Mouse (Mus musculus): ENCODE results near the gene Timd2. TPM values are rescaled to one million over a fixed set of nuclear protein-coding genes. Genes with fewer than 3 reads are reported as not detected.
"Not testable (repeated sequence)": the region's sequence is repeated elsewhere in the genome, so short reads cannot be mapped to it uniquely, and the experiment has no call there.

Timd2 gene
- total RNA-seq, 2 experiments from 2014 or later: not detected

DNA sequence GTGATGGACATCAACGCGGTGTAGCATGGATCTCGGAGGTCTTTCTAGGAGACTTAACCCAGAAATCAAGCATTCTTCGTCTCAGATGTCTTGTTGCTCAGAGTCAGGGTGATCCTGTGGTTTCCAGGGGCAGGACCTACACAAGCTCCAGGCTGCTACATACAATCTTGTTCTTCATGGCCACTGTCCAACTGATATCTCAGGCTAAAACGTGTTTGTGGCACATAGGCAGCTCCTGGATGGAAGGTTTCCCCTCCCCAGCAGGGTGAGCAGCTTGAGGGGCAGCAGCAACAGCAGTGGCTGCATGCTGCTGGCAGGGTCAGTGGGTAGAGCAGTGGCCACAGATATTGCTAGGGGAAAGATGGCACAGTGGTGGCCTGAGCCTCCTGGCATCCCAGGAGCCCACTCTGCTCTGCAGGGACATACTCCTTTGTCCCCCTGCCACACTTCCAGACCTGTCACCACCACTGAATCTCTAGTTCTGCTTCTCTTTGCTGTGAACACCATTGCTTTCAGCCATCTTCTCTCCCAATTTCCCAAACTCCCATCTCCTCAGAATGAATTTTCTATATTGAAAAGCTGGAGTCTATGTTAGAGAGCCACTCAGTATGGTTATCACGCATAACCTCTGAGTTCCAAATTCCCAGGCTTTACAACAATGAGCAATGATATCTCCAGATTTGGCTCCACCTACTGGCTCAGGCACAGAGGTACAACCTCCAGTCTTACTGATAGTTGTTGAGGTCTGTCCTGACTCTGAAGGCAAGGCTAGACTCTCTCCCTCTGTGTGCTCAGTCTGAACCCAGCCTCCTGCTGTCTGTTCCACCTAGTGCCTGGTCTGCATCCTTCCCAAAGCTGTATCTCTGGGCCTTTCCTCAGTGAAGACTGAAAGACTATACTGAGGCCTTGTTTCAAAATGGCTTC, 41.0 kb downstream of the Timd2 start:
- no peak for DNase-seq
- intact Hi-C loops (cut with DNase I): no loop called here

GRCm38 (mm10) chr11:46663215-46663614, 43.6 kb downstream of the Timd2 start:
- intact Hi-C loops (cut with DNase I): no loop called here
- no peak for DNase-seq

GRCm38 (mm10) chr11:46652476-46652875, 54.4 kb downstream of the Timd2 start:
- DNase-seq: no peak
- intact Hi-C loops (cut with DNase I): no loop called here

GRCm38 (mm10) chr11:46649655-46650054, 57.2 kb downstream of the Timd2 start:
- not testable (repeated sequence) for DNase-seq
- intact Hi-C loops (cut with DNase I): loop anchor here (1.0 kb wide), 1 partner anchor 22 kb away; no protein-coding TSS in a partner anchor

- intact Hi-C loops (cut with DNase I): no loop called here
- DNase-seq: no peak
Observed at GRCm38 (mm10) chr11:46644824-46645223, 62.0 kb downstream of the Timd2 start.

DNA sequence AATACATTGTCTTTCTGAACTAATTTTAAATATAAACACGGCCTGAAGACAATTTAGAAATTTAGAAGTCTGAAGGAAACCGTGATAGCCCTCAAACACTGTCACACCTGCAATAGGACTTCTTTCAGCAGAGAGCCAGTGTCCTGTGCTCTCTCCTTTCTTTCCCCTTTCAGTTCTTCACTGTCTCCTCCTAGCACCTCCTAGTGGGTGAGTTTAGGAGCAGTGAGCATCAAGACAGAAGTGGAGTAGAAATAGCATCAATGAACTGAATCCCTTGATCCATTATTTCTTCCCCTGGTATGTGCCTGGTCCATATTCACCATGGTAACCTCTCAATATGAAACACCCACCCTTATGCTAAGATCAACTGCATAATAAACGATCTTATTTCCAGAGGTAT, 70.3 kb downstream of the Timd2 start:
- intact Hi-C loops (cut with DNase I): no loop called here

DNA sequence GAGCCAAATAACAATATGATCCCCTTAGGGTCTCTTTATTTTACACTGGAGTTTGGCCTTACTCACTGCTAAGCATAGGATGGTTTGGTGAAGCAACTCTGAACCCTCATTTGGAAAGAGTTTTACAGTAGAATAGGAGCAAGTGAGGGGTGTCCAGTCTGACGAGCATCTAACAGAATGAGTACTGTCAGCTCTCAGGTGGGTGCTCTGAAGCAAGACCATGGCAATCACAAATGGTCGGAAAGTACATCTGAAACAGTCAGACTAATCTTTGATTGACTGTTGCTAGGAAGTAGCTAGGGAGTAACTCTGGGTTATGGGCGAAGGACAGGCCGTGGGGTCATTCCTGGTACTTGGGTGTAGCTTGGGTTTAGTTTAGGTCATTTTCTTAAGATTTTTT, 71.3 kb downstream of the Timd2 start:
- DNase-seq; intact Hi-C loops (cut with DNase I): not testable (repeated sequence)

More for the DNA sequence above, 70.3 kb downstream of the Timd2 start:
- DNase-seq: no peak

DNA sequence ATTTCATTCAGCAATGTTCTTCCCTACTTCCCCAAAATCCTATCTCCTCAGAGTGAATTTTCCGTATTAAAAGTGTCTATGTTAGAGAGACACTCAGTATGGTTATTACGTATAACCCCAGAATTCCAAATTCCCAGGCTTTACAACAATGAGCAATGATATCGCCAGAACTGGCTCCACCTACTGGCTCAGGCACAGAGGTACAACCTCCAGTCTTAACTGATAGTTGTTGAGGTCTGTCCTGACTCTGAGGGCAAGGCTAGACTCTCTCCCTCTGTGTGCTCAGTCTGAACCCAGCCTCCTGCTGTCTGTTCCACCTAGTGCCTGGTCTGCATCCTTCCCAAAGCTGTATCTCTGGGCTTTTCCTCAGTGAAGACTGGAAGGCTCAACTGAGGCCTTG, 75.2 kb downstream of the Timd2 start:
- DNase-seq: peak in 1 of 2 experiments; percentile 4
- intact Hi-C loops (cut with DNase I): no loop called here

GRCm38 (mm10) chr11:46629211-46629795, 77.6 kb downstream of the Timd2 start, which contains the start of gene Dppa1:
TSS of gene Dppa1 (minus strand) at chr11:46629261.
- intact Hi-C loops (cut with DNase I): no loop called here
- no peak for DNase-seq

DNA sequence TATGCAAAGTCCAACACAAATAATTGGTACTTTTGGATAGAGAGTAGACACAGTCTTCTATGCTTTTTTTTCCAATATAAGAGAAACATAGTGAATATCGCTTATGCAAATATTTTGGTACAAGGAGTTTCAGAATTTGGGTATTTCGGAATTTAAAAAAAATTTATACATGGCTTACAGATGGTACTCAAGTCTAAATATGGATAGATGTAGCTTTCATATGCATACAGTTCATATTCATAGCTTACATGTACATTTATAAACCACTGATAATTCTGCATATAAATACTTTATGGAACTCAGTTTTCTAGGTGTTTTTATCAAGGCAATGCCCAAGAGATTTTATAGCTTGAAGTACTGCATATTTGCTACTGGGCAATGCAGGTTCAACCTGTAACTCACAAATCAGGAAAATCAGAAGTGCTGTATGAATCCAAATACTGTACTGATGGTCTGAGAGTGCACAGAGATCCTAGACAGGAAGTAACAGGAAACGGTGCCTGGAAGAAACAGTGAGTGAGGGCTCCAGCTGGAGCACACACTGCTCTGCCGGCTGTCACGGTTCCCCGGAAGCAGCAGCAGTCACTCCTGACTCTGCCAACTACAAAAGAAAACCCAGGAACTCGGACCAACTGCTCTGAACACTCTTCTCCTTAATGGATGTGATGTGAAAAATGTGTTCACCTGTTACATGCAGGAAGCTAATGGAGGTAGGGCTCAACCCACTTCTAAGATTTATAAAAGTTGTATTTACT, 86.3 kb downstream of the Timd2 start:
- DNase-seq: no peak
- intact Hi-C loops (cut with DNase I): no loop called here

DNA sequence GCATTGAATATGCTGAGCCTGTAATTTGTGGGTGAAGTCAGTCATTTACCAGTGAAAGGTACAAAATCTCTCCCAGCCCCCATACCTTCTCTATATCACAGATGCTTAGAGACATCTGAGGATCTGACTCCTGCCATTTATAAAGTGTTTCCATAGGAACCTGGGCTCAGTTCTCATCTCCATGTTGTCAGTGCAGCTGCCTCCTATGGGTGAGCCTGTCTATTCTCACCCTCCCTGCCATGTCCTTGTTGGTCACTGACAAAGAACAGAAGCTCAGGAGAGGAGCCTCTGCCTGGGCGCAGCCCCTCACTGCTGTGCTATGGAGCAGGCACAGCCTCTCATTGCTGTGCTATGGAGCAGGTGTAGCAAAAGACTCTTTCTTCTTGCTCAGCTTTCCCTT, 86.9 kb downstream of the Timd2 start:
- intact Hi-C loops (cut with DNase I): no loop called here
- DNase-seq: no peak

Other genes with a start within 250 kb of the Timd2 start
- not detected for gene Gm12169, start 182.8 kb downstream of the Timd2 start, total RNA-seq (2021)
- not detected for gene BC053393, start 135.5 kb downstream of the Timd2 start, total RNA-seq (2021)
- gene Dppa1, start 77.8 kb downstream of the Timd2 start, total RNA-seq (2021): not detected
- not detected for gene Havcr1, start 28.0 kb upstream of the Timd2 start, total RNA-seq (2021)
- gene Timd4, start 103.7 kb upstream of the Timd2 start, total RNA-seq (2021): 1 to 10 TPM; 1.5 to 1.6 TPM